Mouse (Mus musculus) MEL (cell line): Measurements from ENCODE around the gene Dync1i2. TPM values are rescaled to one million over a fixed set of nuclear protein-coding genes. Genes with fewer than 3 reads are reported as not detected.

ENCODE experiments used
- DNase-seq: peaks from one replicate; pipeline ENCODE4 v3.0.0; 2011; ENCODE audit warnings: low read depth, low spot score
- H3K27ac ChIP-seq: 2 replicates; pipeline ENCODE4 v1.5.1; 2012; ENCODE audit warnings: low read depth, mild to moderate bottlenecking, control low read depth, low read length, moderate library complexity; ENCODE audit not compliant: control insufficient read depth
- H3K27me3 ChIP-seq, 2 experiments: fragments of 150-350 bp in 1 of 2; sonication (generic) in 1 of 2; 2 replicates each; pipeline ENCODE4 v1.6.1; 2012; ENCODE audit warnings: low read length in 2 of 2, mild to moderate bottlenecking in 2 of 2, improper control_type of control experiment in 1 of 2, moderate library complexity in 1 of 2; ENCODE audit not compliant: insufficient read depth in 2 of 2, control insufficient read depth in 1 of 2
- H3K36me3 ChIP-seq, 2 experiments: 2 replicates each; pipeline ENCODE4 v1.6.1; 2012 to 2014; ENCODE audit warnings: low read length in 2 of 2, improper control_type of control experiment in 1 of 2, inconsistent platforms in 1 of 2, mild to moderate bottlenecking in 1 of 2; ENCODE audit not compliant: insufficient read depth in 2 of 2, control insufficient read depth in 1 of 2
- H3K4me1 ChIP-seq, 2 experiments: fragments of 150-350 bp in 1 of 2; sonication (generic) in 1 of 2; 2 replicates each; pipeline ENCODE4 v1.6.1; 2012; ENCODE audit warnings: low read length in 2 of 2, improper control_type of control experiment in 1 of 2, mild to moderate bottlenecking in 1 of 2; ENCODE audit not compliant: insufficient read depth in 2 of 2, control insufficient read depth in 1 of 2
- H3K4me3 ChIP-seq, 2 experiments: fragments of 150-350 bp in 1 of 2; sonication (generic) in 1 of 2; 2 replicates each; pipeline ENCODE4 v1.5.1; 2012; ENCODE audit warnings: low read depth in 2 of 2, low read length in 2 of 2, mild to moderate bottlenecking in 2 of 2, moderate library complexity in 2 of 2, control low read depth in 1 of 2, improper control_type of control experiment in 1 of 2; ENCODE audit not compliant: control insufficient read depth in 1 of 2, insufficient read depth in 1 of 2
- H3K79me2 ChIP-seq: 2 replicates; pipeline ENCODE4 v1.6.1; 2012; ENCODE audit warnings: mild to moderate bottlenecking, low read length, moderate library complexity; ENCODE audit not compliant: control insufficient read depth, poor library complexity, insufficient read depth
- H3K9ac ChIP-seq: 2 replicates; pipeline ENCODE4 v1.6.1; 2012; ENCODE audit warnings: low read depth, mild to moderate bottlenecking, control low read depth, low read length, moderate library complexity; ENCODE audit not compliant: control insufficient read depth, poor library complexity, severe bottlenecking
- H3K9me3 ChIP-seq: fragments of 150-350 bp; sonication (generic); replicated peaks from 2 replicates; pipeline ENCODE4 v1.6.1; 2012; ENCODE audit warnings: mild to moderate bottlenecking, low read length, improper control_type of control experiment, moderate library complexity; ENCODE audit not compliant: insufficient read depth
- BHLHE40 ChIP-seq: IDR thresholded peaks from 2 replicates; pipeline ENCODE4 v1.6.1; 2012; ENCODE audit warnings: low read depth, mild to moderate bottlenecking, inconsistent platforms, low read length, improper control_type of control experiment, borderline replicate concordance
- CHD1 ChIP-seq: IDR thresholded peaks from 2 replicates; pipeline ENCODE4 v1.6.1; 2012; ENCODE audit warnings: low read depth, mild to moderate bottlenecking, inconsistent platforms, low read length, improper control_type of control experiment
- CHD2 ChIP-seq: IDR thresholded peaks from 2 replicates; pipeline ENCODE4 v1.6.1; 2011; ENCODE audit warnings: low read length, improper control_type of control experiment
- ELF1 ChIP-seq: IDR thresholded peaks from 2 replicates; pipeline ENCODE4 v1.6.1; 2014; ENCODE audit warnings: low read depth, mild to moderate bottlenecking, inconsistent platforms, low read length, improper control_type of control experiment, moderate library complexity
- EP300 ChIP-seq, 2 experiments: IDR thresholded peaks; 2 replicates each; pipeline ENCODE4 v1.6.1; 2011; ENCODE audit warnings: improper control_type of control experiment in 2 of 2, low read length in 2 of 2, low read depth in 1 of 2, mild to moderate bottlenecking in 1 of 2
- ETS1 ChIP-seq: IDR thresholded peaks from 2 replicates; pipeline ENCODE4 v1.6.1; 2012; ENCODE audit warnings: low read depth, mild to moderate bottlenecking, inconsistent platforms, low read length, improper control_type of control experiment, moderate library complexity
- GABPA ChIP-seq: IDR thresholded peaks from 2 replicates; pipeline ENCODE4 v1.6.1; 2012; ENCODE audit warnings: low read depth, mild to moderate bottlenecking, inconsistent platforms, low read length, improper control_type of control experiment, moderate library complexity
- GATA1 ChIP-seq: IDR thresholded peaks from 2 replicates; pipeline ENCODE4 v1.6.1; 2011; ENCODE audit warnings: low read depth, low read length, improper control_type of control experiment
- HCFC1 ChIP-seq: IDR thresholded peaks from 2 replicates; pipeline ENCODE4 v1.6.1; 2012; ENCODE audit warnings: low read depth, mild to moderate bottlenecking, inconsistent platforms, low read length, improper control_type of control experiment, moderate library complexity
- JUND ChIP-seq: IDR thresholded peaks from 2 replicates; pipeline ENCODE4 v1.6.1; 2011; ENCODE audit warnings: low read depth, mild to moderate bottlenecking, improper control_type of control experiment, low read length
- KAT2A ChIP-seq: conservative IDR thresholded peaks from 2 replicates; pipeline ENCODE4 v1.6.1; 2012; ENCODE audit warnings: low read depth, low read length, improper control_type of control experiment, inconsistent platforms
- MAX ChIP-seq: IDR thresholded peaks from 2 replicates; pipeline ENCODE4 v1.6.1; 2011; ENCODE audit warnings: low read length, improper control_type of control experiment
- MAZ ChIP-seq: IDR thresholded peaks from 2 replicates; pipeline ENCODE4 v1.6.1; 2012; ENCODE audit warnings: low read depth, mild to moderate bottlenecking, inconsistent platforms, low read length, improper control_type of control experiment
- NRF1 ChIP-seq: IDR thresholded peaks from 2 replicates; pipeline ENCODE4 v1.6.1; 2014; ENCODE audit warnings: low read depth, mild to moderate bottlenecking, inconsistent platforms, low read length, improper control_type of control experiment, moderate library complexity; ENCODE audit not compliant: poor library complexity, insufficient read depth, severe bottlenecking
- POLR2A ChIP-seq, 2 experiments: IDR thresholded peaks; 2 replicates each; pipeline ENCODE4 v1.6.1; 2011 to 2012; ENCODE audit warnings: low read length in 2 of 2, mild to moderate bottlenecking in 2 of 2, control low read depth in 1 of 2, improper control_type of control experiment in 1 of 2, low read depth in 1 of 2, moderate library complexity in 1 of 2; ENCODE audit not compliant: control insufficient read depth in 1 of 2, insufficient read depth in 1 of 2, poor library complexity in 1 of 2
- POLR2AphosphoS2 ChIP-seq: IDR thresholded peaks from 2 replicates; pipeline ENCODE4 v1.6.1; 2011; ENCODE audit warnings: low read length, improper control_type of control experiment
- POLR2AphosphoS5 ChIP-seq: IDR thresholded peaks from 2 replicates; pipeline ENCODE4 v1.6.1; 2012; ENCODE audit warnings: low read depth, borderline replicate concordance, mild to moderate bottlenecking, inconsistent platforms, low read length, moderate library complexity, mixed read lengths
- SMC3 ChIP-seq: IDR thresholded peaks from 2 replicates; pipeline ENCODE4 v1.6.1; 2011; ENCODE audit warnings: low read depth, low read length, improper control_type of control experiment
- TAL1 ChIP-seq: IDR thresholded peaks from 2 replicates; pipeline ENCODE4 v1.6.1; 2012; ENCODE audit warnings: mild to moderate bottlenecking, inconsistent platforms, low read length, moderate library complexity, mixed read lengths
- TBP ChIP-seq: IDR thresholded peaks from 2 replicates; pipeline ENCODE4 v1.8.0; 2011; ENCODE audit warnings: low read depth, low read length, improper control_type of control experiment
- TCF12 ChIP-seq: IDR thresholded peaks from 2 replicates; pipeline ENCODE4 v1.6.1; 2014; ENCODE audit warnings: low read depth, mild to moderate bottlenecking, inconsistent platforms, low read length, improper control_type of control experiment, moderate library complexity
- UBTF ChIP-seq: IDR thresholded peaks from 2 replicates; pipeline ENCODE4 v1.6.1; 2012; ENCODE audit warnings: low read depth, mild to moderate bottlenecking, inconsistent platforms, low read length, improper control_type of control experiment, moderate library complexity, borderline replicate concordance; ENCODE audit not compliant: insufficient read depth
- USF2 ChIP-seq, 2 experiments: IDR thresholded peaks; 2 replicates each; pipeline ENCODE4 v1.6.1; 2011 to 2012; ENCODE audit warnings: improper control_type of control experiment in 2 of 2, low read length in 2 of 2, borderline replicate concordance in 1 of 2, inconsistent platforms in 1 of 2, low read depth in 1 of 2, mild to moderate bottlenecking in 1 of 2; ENCODE audit not compliant: insufficient read depth in 1 of 2
- ZNF384 ChIP-seq: IDR thresholded peaks from 2 replicates; pipeline ENCODE4 v1.6.1; 2012; ENCODE audit warnings: low read depth, mild to moderate bottlenecking, inconsistent platforms, low read length, improper control_type of control experiment
- polyA plus RNA-seq, 2 experiments: library from polyadenylated mRNA; stranded (reverse) in 1 of 2; unstranded in 1 of 2; fragments of >175 nt in 1 of 2; fragments of >200 nt in 1 of 2; gene quantifications; 2 replicates each; pipeline versions ENCODE4 v1.2.1 to v1.2.4; 2012; ENCODE audit warnings: low replicate concordance in 2 of 2, low read depth in 1 of 2; ENCODE audit not compliant: insufficient read length in 2 of 2, insufficient read depth in 1 of 2, missing spikeins in 1 of 2
- total RNA-seq: library from RNA; depleted of rRNA; stranded (reverse); fragments of 300-350 nt; gene quantifications from 2 replicates; pipeline ENCODE4 v1.2.3, GENCODE M21; 2012

Dync1i2 gene
- total and polyA plus RNA-seq, 3 experiments: 21.8 to 156 (median 59.1) TPM

GRCm38 (mm10) chr2:71294489-71294888 is 83.0 kb downstream of the Dync1i2 start:
- DNase-seq: no peak
- Histone ChIP-seq H3K4me3 (no peak overlapping the region), H3K27ac (no peak overlapping the region), H3K79me2 (no peaks in the 10 kb centered on the region), H3K9me3 (no peaks in the 10 kb centered on the region), H3K9ac (no peak overlapping the region), H3K27me3 (no peaks in the 10 kb centered on the region), H3K36me3 (no peaks in the 10 kb centered on the region; a peak in 2 of 4 replicates), H3K4me1 (peaks cover 0 to 3% of the 10 kb centered on the region in 2 experiments; a peak in 1 of 4 replicates)
- TF ChIP-seq KAT2A: no peak
- no peak for TF ChIP-seq MAZ
- no peak for TF ChIP-seq POLR2AphosphoS5
- TF ChIP-seq USF2 (IDR thresholded peaks at IDR 0.05; ENCODE audit: borderline replicate concordance in 1 of 2, insufficient read depth in 1 of 2, low read depth in 1 of 2, low read length in 2 of 2): no peak
- TF ChIP-seq SMC3: no peak
- no peak for TF ChIP-seq BHLHE40
- TF ChIP-seq GABPA: no peak
- no peak for TF ChIP-seq MAX
- TF ChIP-seq UBTF: no peak
- no peak for TF ChIP-seq CHD1
- TF ChIP-seq CHD2: no peak
- no peak for TF ChIP-seq JUND
- no peak for TF ChIP-seq TCF12
- no peak for TF ChIP-seq HCFC1
- no peak for TF ChIP-seq ELF1
- no peak for TF ChIP-seq POLR2AphosphoS2
- no peak for TF ChIP-seq POLR2A (IDR thresholded peaks at IDR 0.05; ENCODE audit: control insufficient read depth in 1 of 2, insufficient read depth in 1 of 2, low read depth in 1 of 2, low read length in 2 of 2, poor library complexity in 1 of 2)
- no peak for TF ChIP-seq GATA1

DNA sequence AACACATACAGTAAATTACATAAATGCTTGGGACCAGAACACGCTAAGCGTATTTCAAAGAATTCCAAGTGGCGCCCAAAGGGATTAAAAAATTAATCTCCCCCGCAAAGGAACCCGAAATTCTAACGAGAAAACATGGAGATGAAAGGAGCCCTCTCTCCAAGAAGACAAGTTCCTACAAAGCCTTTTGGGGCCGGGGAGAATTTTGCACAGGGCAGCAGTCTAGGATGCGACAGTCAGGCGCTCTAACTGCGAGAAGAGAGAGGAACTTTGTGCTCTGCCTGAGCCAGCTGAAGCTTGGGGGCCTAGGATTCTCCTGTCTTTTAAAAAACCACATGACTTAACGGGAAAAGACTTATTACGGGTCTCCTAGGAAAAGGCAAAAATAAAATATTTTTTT is 84.3 kb downstream of the Dync1i2 start:
- Histone ChIP-seq H3K79me2 (no peaks in the 10 kb centered on the region), H3K9ac (no peak overlapping the region), H3K9me3 (no peaks in the 10 kb centered on the region), H3K4me3 (no peak overlapping the region), H3K4me1 (peaks cover 0 to 3% of the 10 kb centered on the region in 2 experiments; a peak in 1 of 4 replicates), H3K27me3 (no peaks in the 10 kb centered on the region), H3K27ac (no peak overlapping the region), H3K36me3 (no peaks in the 10 kb centered on the region; a peak in 2 of 4 replicates)
- no peak for DNase-seq
- TF ChIP-seq NRF1 (no peak), TBP (no peak), HCFC1 (no peak), ZNF384 (no peak), POLR2AphosphoS5 (no peak), GABPA (no peak), TAL1 (no peak), SMC3 (no peak), EP300 (IDR thresholded peaks at IDR 0.05; ENCODE audit: low read depth in 1 of 2, low read length in 2 of 2) (no peak), MAZ (no peak), ETS1 (no peak), USF2 (IDR thresholded peaks at IDR 0.05; ENCODE audit: borderline replicate concordance in 1 of 2, insufficient read depth in 1 of 2, low read depth in 1 of 2, low read length in 2 of 2) (no peak), ELF1 (no peak), CHD2 (no peak)
